Mouse (Mus musculus): Measurements from ENCODE around the gene Slc25a13.

- TF ChIP-seq POLR2A (IDR thresholded peaks at IDR 0.05; ENCODE audit: low read depth, low read length), result no peak
- no peak for TF ChIP-seq CTCF (conservative IDR thresholded peaks at IDR 0.05 in 1 of 2, IDR thresholded peaks at IDR 0.05 in 1 of 2; ENCODE audit: low read depth in 2 of 2, low read length in 2 of 2)
- TF ChIP-seq ZKSCAN1 (IDR thresholded peaks at IDR 0.05; ENCODE audit: borderline replicate concordance, low read depth, low read length), result no peak
- TF ChIP-seq SMC3 (IDR thresholded peaks at IDR 0.05; ENCODE audit: low read depth, low read length), result no peak
- no peak for TF ChIP-seq HCFC1 (IDR thresholded peaks at IDR 0.05; ENCODE audit: low read depth, low read length)
- TF ChIP-seq MAFK (IDR thresholded peaks at IDR 0.05; ENCODE audit: insufficient replicate concordance, low read length), result no peak
- TF ChIP-seq ZNF384 (IDR thresholded peaks at IDR 0.05; ENCODE audit: low read depth, low read length), result no peak
- no peak for TF ChIP-seq E2F4 (IDR thresholded peaks at IDR 0.05; ENCODE audit: insufficient replicate concordance, low read depth, low read length)
- TF ChIP-seq MYC (IDR thresholded peaks at IDR 0.05; ENCODE audit: low read depth, low read length), result no peak
- TF ChIP-seq JUN (IDR thresholded peaks at IDR 0.05; ENCODE audit: insufficient read depth, low read depth, low read length), result no peak
- TF ChIP-seq USF1 (IDR thresholded peaks at IDR 0.05; ENCODE audit: low read depth, low read length), result no peak
- TF ChIP-seq ETS1 (conservative IDR thresholded peaks at IDR 0.05; ENCODE audit: low read depth, low read length), result no peak
- TF ChIP-seq MAX (IDR thresholded peaks at IDR 0.05; ENCODE audit: low read length), result no peak
- no peak for TF ChIP-seq POLR2AphosphoS2 (IDR thresholded peaks at IDR 0.05; ENCODE audit: low read depth, low read length)
Measured at GRCm38 (mm10) chr6:6105586-6105985, 111.4 kb downstream of the Slc25a13 start.
